Mouse (Mus musculus) c-Kit-negative CD71-positive TER-119-positive erythroid progenitor cells, embryonic 14.5 days (primary cell): ENCODE data around the gene Usp29.
"Not testable (repeated sequence)": the region's sequence is repeated elsewhere in the genome, so short reads cannot be mapped to it uniquely, and the experiment has no call there.

Experiments used
- DNase-seq: peaks from one replicate; pipeline ENCODE4 v3.0.0-alpha.2; 2013; ENCODE audit warnings: low read depth, low spot score

The Usp29 gene

GRCm38 (mm10) chr7:6923515-6923914, 193.1 kb downstream of the Usp29 start:
- DNase-seq, result no peak

GRCm38 (mm10) chr7:6925926-6926730, 195.8 kb downstream of the Usp29 start:
- no peak for DNase-seq

GRCm38 (mm10) chr7:6926731-6926995, 196.3 kb downstream of the Usp29 start:
- DNase-seq, result no peak

- DNase-seq, result no peak
Observed at GRCm38 (mm10) chr7:6929286-6929685, 198.9 kb downstream of the Usp29 start.

GRCm38 (mm10) chr7:6934741-6935140, 204.4 kb downstream of the Usp29 start:
- DNase-seq, result no peak

GRCm38 (mm10) chr7:6937040-6937439, 206.7 kb downstream of the Usp29 start:
- DNase-seq, result peak; percentile 22

- no peak for DNase-seq
Observed at GRCm38 (mm10) chr7:6940761-6941231, 210.4 kb downstream of the Usp29 start.

- DNase-seq, result not testable (repeated sequence)
Observed at GRCm38 (mm10) chr7:6948061-6948460, 217.7 kb downstream of the Usp29 start.

GRCm38 (mm10) chr7:6956576-6956975, 226.2 kb downstream of the Usp29 start:
- DNase-seq, result no peak

- DNase-seq, result no peak
Observed at GRCm38 (mm10) chr7:6958574-6958973, 228.2 kb downstream of the Usp29 start.

GRCm38 (mm10) chr7:6973566-6973965, 243.2 kb downstream of the Usp29 start:
- no peak for DNase-seq

GRCm38 (mm10) chr7:6976890-6977289, 246.5 kb downstream of the Usp29 start:
- DNase-seq, result no peak

- DNase-seq, result not testable (repeated sequence)
Observed at GRCm38 (mm10) chr7:6995251-6995650, 264.9 kb downstream of the Usp29 start, which contains the start of gene Aurkc. Aurkc (plus strand) TSS chr7:6995300.

- not testable (repeated sequence) for DNase-seq
Observed at GRCm38 (mm10) chr7:6998914-6999313, 268.5 kb downstream of the Usp29 start.

- not testable (repeated sequence) for DNase-seq
Observed at GRCm38 (mm10) chr7:7005441-7005840, 275.1 kb downstream of the Usp29 start.
